Comparison of ENCODE assay signal across 13 mouse cellular contexts in genomic region chr8:77310026-77310425, GRCm38 (mm10).
A peak's percentile ranks its signal among the peaks of the same experiment; 100 is the strongest.
DNase-seq lines count a peak whose midpoint lies in the region; ATAC-seq lines count a peak whose summit lies in the region.
"Had no signal": no experiment of that assay in that cellular context is flagged by ENCODE, and none has a peak within 500 bp of the region (broad histone marks: within the 10 kb centered on the region; RNA-seq: fewer than 3 reads in every experiment).

No protein-coding gene starts in this region.

- no peak for ATAC-seq in frontal cortex, adult (ENCODE audit: low TSS enrichment)
- ATAC-seq: CD4-positive, CD25-positive, alpha-beta regulatory T cell, adult 4 months; midbrain, embryonic 15.5 days had no signal

- H3K27ac ChIP-seq in brown adipose tissue, adult 24 weeks (replicated peaks; ENCODE audit: low read depth, low read length) = peak overlapping the region; percentile 42
- H3K27ac ChIP-seq: embryonic facial prominence, embryonic 10.5 days; limb, embryonic 12.5 days; midbrain, embryonic 15.5 days had no signal

- peak; percentile 21 for DNase-seq in gastrocnemius, postnatal 14 days
- no peak for DNase-seq in gastrocnemius, adult 18-20 months (ENCODE audit: low spot score)
- DNase-seq in layer of hippocampus, postnatal 10 days (ENCODE audit: low spot score in 2 of 2) = peak; percentile 32 to 54
- DNase-seq in layer of hippocampus, adult 8-10 months (ENCODE audit: low spot score in 2 of 2) = no peak
- peak; percentile 55 to 60 for DNase-seq in cerebellum, postnatal 10 days
- DNase-seq: lung, adult 2 months; right cerebral cortex, postnatal 4 days had no signal

- peaks cover 8% of the 10 kb centered on the region for H3K4me1 ChIP-seq in brown adipose tissue, adult 24 weeks (ENCODE audit: control insufficient read depth, insufficient read depth, insufficient read length, low read length)
- H3K4me1 ChIP-seq: embryonic facial prominence, embryonic 10.5 days; limb, embryonic 12.5 days; midbrain, embryonic 15.5 days had no signal

- intact Hi-C loops in gastrocnemius, postnatal 14 days (cut with DNase I; ENCODE audit: low total_unique reads) = no loop called here

- H3K4me3 ChIP-seq in brown adipose tissue, adult 24 weeks (ENCODE audit: insufficient read depth, low read depth, low read length) = no peak overlapping the region; the same call in 1 of the 2 replicates
- H3K4me3 ChIP-seq: embryonic facial prominence, embryonic 10.5 days; limb, embryonic 12.5 days; midbrain, embryonic 15.5 days had no signal

Comparison
In these comparisons a context has a peak if more than half of its experiments do, and no peak if none do; other contexts are left out.
1. DNase-seq: peak in gastrocnemius, postnatal 14 days (single experiment), layer of hippocampus, postnatal 10 days (2 of 2) and cerebellum, postnatal 10 days (2 of 2); none in gastrocnemius, adult 18-20 months (single experiment) and layer of hippocampus, adult 8-10 months (0 of 2).